ENCODE assay signal across 11 mouse cellular contexts in the genomic region with DNA sequence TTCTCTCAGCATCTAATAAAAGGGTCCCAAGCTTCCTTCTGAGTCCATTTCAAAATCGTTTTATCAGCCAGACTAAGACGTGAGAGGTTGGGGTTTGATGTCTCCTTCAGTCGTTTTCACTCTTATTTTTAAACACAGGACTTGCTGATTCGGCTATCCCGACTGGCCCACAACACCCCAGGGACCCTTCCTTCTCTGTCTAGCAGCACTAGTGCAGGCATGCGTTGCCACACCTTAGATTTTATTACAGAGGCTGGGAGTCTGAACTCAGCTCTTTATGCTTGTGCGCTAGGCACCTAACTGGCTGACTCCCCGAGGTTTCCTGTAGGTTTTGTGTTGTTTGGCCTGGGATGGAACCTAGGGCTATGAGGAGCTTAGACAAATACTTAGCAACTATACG. TPM values are rescaled to one million over a fixed set of nuclear protein-coding genes. Genes with fewer than 3 reads are reported as not detected.
DNase-seq lines count a peak whose midpoint lies in the region; ATAC-seq lines count a peak whose summit lies in the region.
"Had no signal": no experiment of that assay in that cellular context is flagged by ENCODE, and none has a peak within 500 bp of the region (broad histone marks: within the 10 kb centered on the region; RNA-seq: fewer than 3 reads in every experiment).

No protein-coding gene starts in this region.

- H3K4me2 ChIP-seq in heart, embryonic 12.5 days, result no peak overlapping the region
- no peak overlapping the region for H3K4me2 ChIP-seq in midbrain, embryonic 14.5 days (ENCODE audit: low read length)
- peak overlapping the region; percentile 29; the same call in 1 of the 2 replicates for H3K4me2 ChIP-seq in limb, embryonic 13.5 days (replicated peaks)
- H3K4me2 ChIP-seq in forebrain, embryonic 12.5 days, result no peak overlapping the region

- no peaks in the 10 kb centered on the region for H3K27me3 ChIP-seq in heart, embryonic 12.5 days (replicated peaks)
- no peaks in the 10 kb centered on the region for H3K27me3 ChIP-seq in midbrain, embryonic 14.5 days (ENCODE audit: control insufficient read depth, insufficient read depth, low read length)
- H3K27me3 ChIP-seq in midbrain, embryonic 10.5 days (ENCODE audit: low read depth, poor library complexity, severe bottlenecking), result no peaks in the 10 kb centered on the region
- no peaks in the 10 kb centered on the region for H3K27me3 ChIP-seq in limb, embryonic 13.5 days
- H3K27me3 ChIP-seq in forebrain, embryonic 12.5 days, result no peaks in the 10 kb centered on the region

- WGBS in heart, embryonic 12.5 days, result 44% methylated on average over 9 of the region's 9 CpGs
- WGBS in midbrain, embryonic 14.5 days, result 45% methylated on average over 9 of the region's 9 CpGs
- 57% methylated on average over 9 of the region's 9 CpGs for WGBS in midbrain, embryonic 10.5 days
- WGBS in limb, embryonic 13.5 days, result 12% methylated on average over 9 of the region's 9 CpGs
- WGBS in forebrain, embryonic 12.5 days, result 48% methylated on average over 9 of the region's 9 CpGs

- H3K36me3 ChIP-seq in heart, embryonic 12.5 days, result peaks cover 42% of the 10 kb centered on the region
- no peaks in the 10 kb centered on the region for H3K36me3 ChIP-seq in midbrain, embryonic 14.5 days (ENCODE audit: control insufficient read depth, insufficient read depth, low read length)
- no peaks in the 10 kb centered on the region for H3K36me3 ChIP-seq in midbrain, embryonic 10.5 days
- peaks cover 40% of the 10 kb centered on the region for H3K36me3 ChIP-seq in limb, embryonic 13.5 days
- H3K36me3 ChIP-seq in forebrain, embryonic 12.5 days (replicated peaks), result no peaks in the 10 kb centered on the region

- no peak for DNase-seq in heart, postnatal 4 days
- peak; percentile 14 for DNase-seq in midbrain, embryonic 14.5 days
- no peak for DNase-seq in midbrain, embryonic 10.5 days (ENCODE audit: low spot score)
- no peak for DNase-seq in ovary, postnatal 36 days (ENCODE audit: low spot score)
- no peak for DNase-seq in adrenal gland, adult 8-10 months
- DNase-seq: cerebellum, postnatal 36 days; lung, postnatal 14 days had no signal

- ATAC-seq in heart, embryonic 12.5 days (ENCODE audit: insufficient number of reproducible peaks, low FRiP score), result no peak
- ATAC-seq in midbrain, embryonic 14.5 days (ENCODE audit: low FRiP score, low TSS enrichment), result no peak
- peak; percentile 64; the same call in 1 of the 2 replicates for ATAC-seq in limb, embryonic 13.5 days (ENCODE audit: low FRiP score, low read depth)
- ATAC-seq in forebrain, embryonic 12.5 days (ENCODE audit: low FRiP score), result no peak

- H3K4me1 ChIP-seq in heart, embryonic 12.5 days (replicated peaks), result peaks cover 24% of the 10 kb centered on the region
- 0 out of 2 replicates have a peak, but pooled peaks cover 5% of the 10 kb centered on the region for H3K4me1 ChIP-seq in midbrain, embryonic 14.5 days (ENCODE audit: control insufficient read depth, insufficient read depth, low read length)
- H3K4me1 ChIP-seq in midbrain, embryonic 10.5 days, result peaks cover 31% of the 10 kb centered on the region
- H3K4me1 ChIP-seq in limb, embryonic 13.5 days, result peaks cover 31% of the 10 kb centered on the region
- H3K4me1 ChIP-seq in forebrain, embryonic 12.5 days, result peaks cover 23% of the 10 kb centered on the region

- peak overlapping the region; percentile 5 for H3K27ac ChIP-seq in heart, embryonic 12.5 days (ENCODE audit: poor library complexity, severe bottlenecking)
- 0 out of 2 replicates have a peak overlapping the region, but pooled peaks have one; percentile 5 for H3K27ac ChIP-seq in midbrain, embryonic 14.5 days (replicated peaks; ENCODE audit: low read depth, low read length)
- no peak overlapping the region for H3K27ac ChIP-seq in midbrain, embryonic 10.5 days (replicated peaks)
- peak overlapping the region; percentile 63 for H3K27ac ChIP-seq in limb, embryonic 13.5 days
- H3K27ac ChIP-seq in forebrain, embryonic 12.5 days, result no peak overlapping the region

- H3K9ac ChIP-seq in heart, embryonic 12.5 days, result no peak overlapping the region
- H3K9ac ChIP-seq in midbrain, embryonic 14.5 days (replicated peaks; ENCODE audit: low read length), result no peak overlapping the region
- no peak overlapping the region for H3K9ac ChIP-seq in limb, embryonic 13.5 days
- no peak overlapping the region for H3K9ac ChIP-seq in forebrain, embryonic 12.5 days

- no peak overlapping the region for H3K4me3 ChIP-seq in heart, embryonic 12.5 days
- no peak overlapping the region for H3K4me3 ChIP-seq in midbrain, embryonic 14.5 days (replicated peaks; ENCODE audit: low read depth, low read length)
- H3K4me3 ChIP-seq in midbrain, embryonic 10.5 days, result no peak overlapping the region
- no peak overlapping the region for H3K4me3 ChIP-seq in limb, embryonic 13.5 days
- H3K4me3 ChIP-seq in forebrain, embryonic 12.5 days (replicated peaks), result no peak overlapping the region

- no peaks in the 10 kb centered on the region for H3K9me3 ChIP-seq in heart, embryonic 12.5 days (replicated peaks)
- no peaks in the 10 kb centered on the region for H3K9me3 ChIP-seq in midbrain, embryonic 14.5 days (ENCODE audit: control insufficient read depth, low read length)
- H3K9me3 ChIP-seq in midbrain, embryonic 10.5 days (replicated peaks), result no peaks in the 10 kb centered on the region
- no peaks in the 10 kb centered on the region for H3K9me3 ChIP-seq in limb, embryonic 13.5 days
- H3K9me3 ChIP-seq in forebrain, embryonic 12.5 days, result no peaks in the 10 kb centered on the region

RNA-seq across cellular contexts. Expression of gene Trpm4, which starts 20.1 kb away (rescaled TPM):
- 15.2 and 15.4 TPM in 2 replicates for polyA plus RNA-seq in heart, embryonic 12.5 days (2016; fragmentation: Nextera tagmentation; extraction: Ambion mirVana)
- total RNA-seq in heart, postnatal 4 days (2021), result 10 to 100 TPM; 26.2 to 29.2 TPM
- 8.4 and 9.5 TPM in 2 replicates for polyA plus RNA-seq in midbrain, embryonic 14.5 days (2014; fragmentation: Nextera tagmentation; extraction: Ambion mirVana)
- polyA plus RNA-seq in midbrain, embryonic 10.5 days (2016; fragmentation: Nextera tagmentation; extraction: Ambion mirVana), result 7.0 and 9.6 TPM in 2 replicates
- polyA plus RNA-seq in limb, embryonic 13.5 days (2015; fragmentation: Nextera tagmentation; extraction: Ambion mirVana), result 15.8 and 19.6 TPM in 2 replicates
- 10 to 100 TPM in 2 of 4 experiments, 1 to 10 TPM in 2; 5.8 to 19.1 (median 10.4) TPM for total RNA-seq in adrenal gland, adult 8-10 months (2022)
- polyA plus RNA-seq in forebrain, embryonic 12.5 days (2016; fragmentation: Nextera tagmentation; extraction: Ambion mirVana), result 4.6 and 6.6 TPM in 2 replicates

RNA-seq across cellular contexts. Expression of gene Hrc, which starts 21.6 kb away (rescaled TPM):
- polyA plus RNA-seq in heart, embryonic 12.5 days (2016; fragmentation: Nextera tagmentation; extraction: Ambion mirVana), result 25.5 and 26.9 TPM in 2 replicates
- 100 to 1,000 TPM; 182 to 202 TPM for total RNA-seq in heart, postnatal 4 days (2021)
- not detected in 2 replicates for polyA plus RNA-seq in midbrain, embryonic 14.5 days (2014; fragmentation: Nextera tagmentation; extraction: Ambion mirVana)
- polyA plus RNA-seq in midbrain, embryonic 10.5 days (2016; fragmentation: Nextera tagmentation; extraction: Ambion mirVana), result 0.12 and 0.29 TPM in 2 replicates
- 3.9 and 4.3 TPM in 2 replicates for polyA plus RNA-seq in limb, embryonic 13.5 days (2015; fragmentation: Nextera tagmentation; extraction: Ambion mirVana)
- under 1 TPM; 0.09 to 0.31 (median 0.26) TPM for total RNA-seq in adrenal gland, adult 8-10 months (2022)
- polyA plus RNA-seq in forebrain, embryonic 12.5 days (2016; fragmentation: Nextera tagmentation; extraction: Ambion mirVana), result 0.13 and 0.20 TPM in 2 replicates

RNA-seq across cellular contexts. Expression of gene Slc6a21, which starts 36.2 kb away (rescaled TPM):
- polyA plus RNA-seq in heart, embryonic 12.5 days (2016; fragmentation: Nextera tagmentation; extraction: Ambion mirVana), result not detected in 2 replicates
- total RNA-seq in heart, postnatal 4 days (2021), result not detected
- polyA plus RNA-seq in midbrain, embryonic 14.5 days (2014; fragmentation: Nextera tagmentation; extraction: Ambion mirVana), result not detected in 2 replicates
- not detected in 2 replicates for polyA plus RNA-seq in midbrain, embryonic 10.5 days (2016; fragmentation: Nextera tagmentation; extraction: Ambion mirVana)
- not detected in 2 replicates for polyA plus RNA-seq in limb, embryonic 13.5 days (2015; fragmentation: Nextera tagmentation; extraction: Ambion mirVana)
- under 1 TPM in 1 of 4 experiments, not detected in 3; 0.26 TPM for total RNA-seq in adrenal gland, adult 8-10 months (2022)
- not detected in 2 replicates for polyA plus RNA-seq in forebrain, embryonic 12.5 days (2016; fragmentation: Nextera tagmentation; extraction: Ambion mirVana)
- polyA plus RNA-seq: neural tube, embryonic 11.5 days had no signal

RNA-seq across cellular contexts. Expression of gene Ppfia3, which starts 53.3 kb away (rescaled TPM):
- 2.6 and 3.3 TPM in 2 replicates for polyA plus RNA-seq in heart, embryonic 12.5 days (2016; fragmentation: Nextera tagmentation; extraction: Ambion mirVana)
- total RNA-seq in heart, postnatal 4 days (2021), result under 1 TPM; 0.26 to 0.34 TPM
- 26.9 and 28.0 TPM in 2 replicates for polyA plus RNA-seq in midbrain, embryonic 14.5 days (2014; fragmentation: Nextera tagmentation; extraction: Ambion mirVana)
- polyA plus RNA-seq in midbrain, embryonic 10.5 days (2016; fragmentation: Nextera tagmentation; extraction: Ambion mirVana), result 6.4 and 7.4 TPM in 2 replicates
- polyA plus RNA-seq in limb, embryonic 13.5 days (2015; fragmentation: Nextera tagmentation; extraction: Ambion mirVana), result 5.2 and 6.9 TPM in 2 replicates
- total RNA-seq in adrenal gland, adult 8-10 months (2022), result 1 to 10 TPM; 2.8 to 7.2 (median 4.7) TPM
- 12.6 and 14.9 TPM in 2 replicates for polyA plus RNA-seq in forebrain, embryonic 12.5 days (2016; fragmentation: Nextera tagmentation; extraction: Ambion mirVana)

RNA-seq across cellular contexts. Expression of gene Lin7b, which starts 56.9 kb away (rescaled TPM):
- 0.82 and 1.1 TPM in 2 replicates for polyA plus RNA-seq in heart, embryonic 12.5 days (2016; fragmentation: Nextera tagmentation; extraction: Ambion mirVana)
- total RNA-seq in heart, postnatal 4 days (2021), result 1 to 10 TPM; 1.5 to 2.4 TPM
- polyA plus RNA-seq in midbrain, embryonic 14.5 days (2014; fragmentation: Nextera tagmentation; extraction: Ambion mirVana), result 11.6 and 26.5 TPM in 2 replicates
- polyA plus RNA-seq in midbrain, embryonic 10.5 days (2016; fragmentation: Nextera tagmentation; extraction: Ambion mirVana), result 1.0 and 1.4 TPM in 2 replicates
- polyA plus RNA-seq in limb, embryonic 13.5 days (2015; fragmentation: Nextera tagmentation; extraction: Ambion mirVana), result 1.4 and 2.5 TPM in 2 replicates
- 10 to 100 TPM in 2 of 4 experiments, 1 to 10 TPM in 2; 1.8 to 14.1 (median 7.6) TPM for total RNA-seq in adrenal gland, adult 8-10 months (2022)
- polyA plus RNA-seq in forebrain, embryonic 12.5 days (2016; fragmentation: Nextera tagmentation; extraction: Ambion mirVana), result 3.1 TPM in 2 replicates

Comparison
In these comparisons a context has a peak if more than half of its experiments do, and no peak if none do; other contexts are left out.
1. H3K27ac ChIP-seq: peak in heart, embryonic 12.5 days (single experiment), midbrain, embryonic 14.5 days (single experiment) and limb, embryonic 13.5 days (single experiment); none in midbrain, embryonic 10.5 days (single experiment) and forebrain, embryonic 12.5 days (single experiment).